Mouse (Mus musculus) small intestine, adult 2 months (tissue): Measurements from ENCODE around the gene Stx19.

Experiments
- CTCF ChIP-seq: fragments of 200-500 bp; IDR thresholded peaks from 2 replicates; pipeline ENCODE4 v1.5.1; 2012; ENCODE audit warnings: low read depth, mild to moderate bottlenecking, control low read depth, inconsistent platforms, low read length, moderate library complexity, mixed read lengths; ENCODE audit not compliant: insufficient replicate concordance, insufficient read length; ENCODE audit errors: extremely low read depth
- POLR2A ChIP-seq: fragments of 200-500 bp; IDR thresholded peaks from 2 replicates; pipeline ENCODE4 v1.6.1; 2012; ENCODE audit warnings: low read depth, mild to moderate bottlenecking, control low read depth, inconsistent platforms, low read length, moderate library complexity

GRCm38 (mm10) chr16:62855385-62855784 lies 40.9 kb downstream of the Stx19 start:
- no peak for TF ChIP-seq POLR2A
- TF ChIP-seq CTCF = no peak
